In genomic region chr5:21033382-21034056, GRCm38 (mm10) we compare ENCODE assay signal across 14 mouse cellular contexts. TPM values are rescaled to one million over a fixed set of nuclear protein-coding genes. Genes with fewer than 3 reads are reported as not detected.
DNase-seq lines count a peak whose midpoint lies in the region; ATAC-seq lines count a peak whose summit lies in the region.
"Had no signal": no experiment of that assay in that cellular context is flagged by ENCODE, and none has a peak within 500 bp of the region (broad histone marks: within the 10 kb centered on the region; RNA-seq: fewer than 3 reads in every experiment).

No protein-coding gene starts in this region.

- intact Hi-C loops in left cerebral cortex, postnatal 4 days (cut with DNase I) = no loop called here
- intact Hi-C loops in left cerebral cortex, postnatal 14 days (cut with DNase I) = no loop called here
- intact Hi-C loops in heart, postnatal 14 days (cut with DNase I) = no loop called here

- peak; percentile 92 for ATAC-seq in forebrain, embryonic 13.5 days
- no peak for ATAC-seq in midbrain, embryonic 14.5 days (ENCODE audit: low FRiP score, low TSS enrichment)
- no peak for ATAC-seq in heart, embryonic 11.5 days (replicated peaks; ENCODE audit: insufficient number of reproducible peaks, low FRiP score, low TSS enrichment)

- peaks cover 23% of the 10 kb centered on the region for H3K4me1 ChIP-seq in forebrain, embryonic 13.5 days
- H3K4me1 ChIP-seq in midbrain, embryonic 14.5 days (ENCODE audit: control insufficient read depth, insufficient read depth, low read length) = peaks cover 14% of the 10 kb centered on the region
- H3K4me1 ChIP-seq in heart, embryonic 11.5 days (ENCODE audit: control insufficient read depth, insufficient read depth, low read length) = peaks cover 5% of the 10 kb centered on the region; the same call in 1 of the 2 replicates
- H3K4me1 ChIP-seq: lung, embryonic 15.5 days had no signal

- H3K27ac ChIP-seq in forebrain, embryonic 13.5 days = peak overlapping the region; percentile 31; the same call in 1 of the 2 replicates
- H3K27ac ChIP-seq in midbrain, embryonic 14.5 days (replicated peaks; ENCODE audit: low read depth, low read length) = no peak overlapping the region
- no peak overlapping the region for H3K27ac ChIP-seq in heart, embryonic 11.5 days (ENCODE audit: low read depth, low read length)
- H3K27ac ChIP-seq: embryonic facial prominence, embryonic 12.5 days; limb, embryonic 12.5 days; lung, embryonic 15.5 days had no signal

- peak overlapping the region; percentile 16 for H3K4me2 ChIP-seq in forebrain, embryonic 13.5 days
- H3K4me2 ChIP-seq in midbrain, embryonic 14.5 days (ENCODE audit: low read length) = no peak overlapping the region
- H3K4me2 ChIP-seq in heart, embryonic 11.5 days = no peak overlapping the region
- H3K4me2 ChIP-seq: embryonic facial prominence, embryonic 12.5 days; limb, embryonic 12.5 days; lung, embryonic 15.5 days had no signal

- H3K9me3 ChIP-seq in forebrain, embryonic 13.5 days (replicated peaks) = no peaks in the 10 kb centered on the region
- no peaks in the 10 kb centered on the region for H3K9me3 ChIP-seq in midbrain, embryonic 14.5 days (ENCODE audit: control insufficient read depth, low read length)
- H3K9me3 ChIP-seq in heart, embryonic 11.5 days (replicated peaks; ENCODE audit: control insufficient read depth, low read length) = no peaks in the 10 kb centered on the region
- H3K9me3 ChIP-seq: embryonic facial prominence, embryonic 12.5 days; limb, embryonic 12.5 days; lung, embryonic 15.5 days had no signal

- WGBS in forebrain, embryonic 13.5 days = 33% methylated on average over 11 of the region's 11 CpGs
- 66% methylated on average over 11 of the region's 11 CpGs for WGBS in midbrain, embryonic 14.5 days
- 74% methylated on average over 11 of the region's 11 CpGs for WGBS in heart, embryonic 11.5 days (ENCODE audit: insufficient replicate concordance)

- no peaks in the 10 kb centered on the region for H3K27me3 ChIP-seq in forebrain, embryonic 13.5 days
- no peaks in the 10 kb centered on the region for H3K27me3 ChIP-seq in midbrain, embryonic 14.5 days (ENCODE audit: control insufficient read depth, insufficient read depth, low read length)
- H3K27me3 ChIP-seq in heart, embryonic 11.5 days (ENCODE audit: control insufficient read depth, insufficient read depth, low read length) = no peaks in the 10 kb centered on the region
- H3K27me3 ChIP-seq: embryonic facial prominence, embryonic 12.5 days; limb, embryonic 12.5 days; lung, embryonic 15.5 days had no signal

- H3K9ac ChIP-seq in forebrain, embryonic 13.5 days = no peak overlapping the region
- H3K9ac ChIP-seq in midbrain, embryonic 14.5 days (replicated peaks; ENCODE audit: low read length) = no peak overlapping the region
- no peak overlapping the region for H3K9ac ChIP-seq in heart, embryonic 11.5 days (ENCODE audit: low read depth, low read length)
- H3K9ac ChIP-seq: embryonic facial prominence, embryonic 12.5 days; limb, embryonic 12.5 days; lung, embryonic 15.5 days had no signal

- H3K36me3 ChIP-seq in forebrain, embryonic 13.5 days (ENCODE audit: poor library complexity, severe bottlenecking) = 0 out of 2 replicates have a peak, but pooled peaks cover 6% of the 10 kb centered on the region
- no peaks in the 10 kb centered on the region for H3K36me3 ChIP-seq in midbrain, embryonic 14.5 days (ENCODE audit: control insufficient read depth, insufficient read depth, low read length)
- 0 out of 2 replicates have a peak, but pooled peaks cover 3% of the 10 kb centered on the region for H3K36me3 ChIP-seq in heart, embryonic 11.5 days (ENCODE audit: control insufficient read depth, insufficient read depth, low read length)

- peak; percentile 32 to 48 for DNase-seq in cerebellum, postnatal 10 days
- no peak for DNase-seq in cerebellum, adult 9-10 months
- peak; percentile 34 for DNase-seq in left cerebral cortex, postnatal 4 days
- no peak for DNase-seq in left cerebral cortex, postnatal 14 days (ENCODE audit: low spot score in 2 of 2)
- peak; percentile 29 for DNase-seq in midbrain, embryonic 14.5 days
- no peak for DNase-seq in heart, postnatal 14 days
- DNase-seq: cerebellum, adult 11 months; heart, postnatal 10 days; thymus, adult 18-20 months had no signal

- no peak overlapping the region for H3K4me3 ChIP-seq in forebrain, embryonic 13.5 days
- H3K4me3 ChIP-seq in midbrain, embryonic 14.5 days (replicated peaks; ENCODE audit: low read depth, low read length) = no peak overlapping the region
- no peak overlapping the region for H3K4me3 ChIP-seq in heart, embryonic 11.5 days (ENCODE audit: low read depth, low read length)
- H3K4me3 ChIP-seq: embryonic facial prominence, embryonic 12.5 days; limb, embryonic 12.5 days; lung, embryonic 15.5 days had no signal

RNA-seq across cellular contexts. Expression of gene Ptpn12, which starts 22.2 kb away (rescaled TPM):
- 10 to 100 TPM; 51.7 to 60.8 TPM for total RNA-seq in left cerebral cortex, postnatal 4 days (2021)
- 10 to 100 TPM; 33.5 to 35.2 TPM for total RNA-seq in left cerebral cortex, postnatal 14 days (2021)
- polyA plus RNA-seq in forebrain, embryonic 13.5 days (2015; fragmentation: Nextera tagmentation; extraction: Ambion mirVana) = 30.1 and 31.1 TPM in 2 replicates
- polyA plus RNA-seq in midbrain, embryonic 14.5 days (2014; fragmentation: Nextera tagmentation; extraction: Ambion mirVana) = 31.2 and 32.4 TPM in 2 replicates
- total RNA-seq in heart, postnatal 14 days (2021) = 10 to 100 TPM; 38.5 to 42.9 TPM
- 16.8 and 22.5 TPM in 2 replicates for polyA plus RNA-seq in heart, embryonic 11.5 days (2014; fragmentation: Nextera tagmentation; extraction: Ambion mirVana)

Comparison
In these comparisons a context has a peak if more than half of its experiments do, and no peak if none do; other contexts are left out.
1. DNase-seq: peak in cerebellum, postnatal 10 days (2 of 2), left cerebral cortex, postnatal 4 days (single experiment) and midbrain, embryonic 14.5 days (single experiment); none in cerebellum, adult 9-10 months (single experiment), left cerebral cortex, postnatal 14 days (0 of 2) and heart, postnatal 14 days (0 of 2).